In genomic region chr3:51408561-51409183, GRCm38 (mm10) we compare ENCODE assay signal across 8 mouse cellular contexts. TPM values are rescaled to one million over a fixed set of nuclear protein-coding genes. Genes with fewer than 3 reads are reported as not detected.
DNase-seq lines count a peak whose midpoint lies in the region; ATAC-seq lines count a peak whose summit lies in the region.

Gene Ndufc1 (minus strand): TSS chr3:51408988.

- peak within 1 kb of the TSS; percentile 82 for H3K4me3 ChIP-seq in brown adipose tissue, adult 24 weeks (ENCODE audit: insufficient read depth, low read depth, low read length)
- peak within 1 kb of the TSS; percentile 62 to 72 for H3K4me3 ChIP-seq in heart, embryonic 14.5 days (ENCODE audit: control insufficient read depth in 1 of 2, insufficient read depth in 1 of 2, low read depth in 1 of 2, low read length in 2 of 2)
- H3K4me3 ChIP-seq in liver, embryonic 13.5 days (replicated peaks) = peak within 1 kb of the TSS; percentile 93
- H3K4me3 ChIP-seq in stomach, embryonic 16.5 days (replicated peaks; ENCODE audit: low read length) = peak within 1 kb of the TSS; percentile 94

- H3K9me3 ChIP-seq in heart, embryonic 14.5 days (ENCODE audit: control insufficient read depth, low read length) = no peaks in the 10 kb centered on the region
- no peaks in the 10 kb centered on the region for H3K9me3 ChIP-seq in liver, embryonic 13.5 days (replicated peaks)
- H3K9me3 ChIP-seq in stomach, embryonic 16.5 days (replicated peaks; ENCODE audit: control insufficient read depth, low read length) = no peaks in the 10 kb centered on the region

- peak within 1 kb of the TSS; percentile 88 for H3K9ac ChIP-seq in heart, embryonic 14.5 days (ENCODE audit: low read length)
- peak within 1 kb of the TSS; percentile 96 for H3K9ac ChIP-seq in liver, embryonic 13.5 days
- peak within 1 kb of the TSS; percentile 95 for H3K9ac ChIP-seq in stomach, embryonic 16.5 days (ENCODE audit: low read length)

- H3K27me3 ChIP-seq in heart, embryonic 14.5 days (ENCODE audit: control insufficient read depth, insufficient read depth, low read length) = no peaks in the 10 kb centered on the region
- no peaks in the 10 kb centered on the region for H3K27me3 ChIP-seq in liver, embryonic 13.5 days
- no peaks in the 10 kb centered on the region for H3K27me3 ChIP-seq in stomach, embryonic 16.5 days (ENCODE audit: control insufficient read depth, insufficient read depth, low read length)

- H3K27ac ChIP-seq in brown adipose tissue, adult 24 weeks (replicated peaks; ENCODE audit: low read depth, low read length) = peak within 1 kb of the TSS; percentile 95
- peak within 1 kb of the TSS; percentile 95 to 97 for H3K27ac ChIP-seq in heart, embryonic 14.5 days (replicated peaks in 1 of 2; ENCODE audit: control insufficient read depth in 1 of 2, insufficient read depth in 1 of 2, low read depth in 2 of 2, low read length in 2 of 2)
- peak within 1 kb of the TSS; percentile 87 for H3K27ac ChIP-seq in liver, embryonic 13.5 days
- H3K27ac ChIP-seq in stomach, embryonic 16.5 days (ENCODE audit: low read length) = peak within 1 kb of the TSS; percentile 96

- H3K4me2 ChIP-seq in heart, embryonic 14.5 days (ENCODE audit: low read length) = peak within 1 kb of the TSS; percentile 74
- H3K4me2 ChIP-seq in liver, embryonic 13.5 days = peak within 1 kb of the TSS; percentile 82
- peak within 1 kb of the TSS; percentile 59 for H3K4me2 ChIP-seq in stomach, embryonic 16.5 days (ENCODE audit: low read depth, low read length)

- peaks cover 34% of the 10 kb centered on the region for H3K36me3 ChIP-seq in heart, embryonic 14.5 days (ENCODE audit: control insufficient read depth, insufficient read depth, low read length)
- H3K36me3 ChIP-seq in liver, embryonic 13.5 days = peaks cover 27% of the 10 kb centered on the region
- peaks cover 3% of the 10 kb centered on the region; the same call in 1 of the 2 replicates for H3K36me3 ChIP-seq in stomach, embryonic 16.5 days (ENCODE audit: control insufficient read depth, insufficient read depth, low read length)

- ATAC-seq in heart, embryonic 14.5 days (ENCODE audit: insufficient number of reproducible peaks, insufficient read depth, low FRiP score, low read depth) = peak; percentile 87
- peak; percentile 84 for ATAC-seq in liver, embryonic 13.5 days (ENCODE audit: low read depth)
- ATAC-seq in stomach, embryonic 16.5 days (ENCODE audit: insufficient read depth, low FRiP score) = peak; percentile 92

- peaks cover 3% of the 10 kb centered on the region; the same call in 1 of the 2 replicates for H3K4me1 ChIP-seq in brown adipose tissue, adult 24 weeks (ENCODE audit: control insufficient read depth, insufficient read depth, insufficient read length, low read length)
- H3K4me1 ChIP-seq in heart, embryonic 14.5 days (ENCODE audit: control insufficient read depth in 2 of 2, insufficient read depth in 2 of 2, low read length in 2 of 2) = peaks cover 2 to 14% of the 10 kb centered on the region in 2 experiments; a peak in 3 of 4 replicates
- peaks cover 44% of the 10 kb centered on the region for H3K4me1 ChIP-seq in liver, embryonic 13.5 days (replicated peaks)
- H3K4me1 ChIP-seq in stomach, embryonic 16.5 days (ENCODE audit: control insufficient read depth, insufficient read depth, low read length) = peaks cover 6% of the 10 kb centered on the region

- WGBS in heart, embryonic 14.5 days = 2% methylated on average over 40 of the region's 40 CpGs
- WGBS in liver, embryonic 13.5 days (ENCODE audit: insufficient replicate concordance) = under 1% methylated on average over 39 of the region's 40 CpGs
- under 1% methylated on average over 40 of the region's 40 CpGs for WGBS in stomach, embryonic 16.5 days

- DNase-seq in CD4-positive, CD25-positive, alpha-beta regulatory T cell, adult 2 months (ENCODE audit: low read depth, low spot score) = peak; percentile 99
- DNase-seq in fibroblast of lung, adult 2 months (ENCODE audit: low read depth) = peak; percentile 68
- DNase-seq in kidney, postnatal 14 days = peak; percentile 98
- DNase-seq in liver, embryonic 13.5 days = peak; percentile 94
- DNase-seq in neural tube, embryonic 10.5 days (ENCODE audit: extremely low spot score, low spot score) = peak; percentile 100

RNA-seq across cellular contexts. Expression of gene Ndufc1, which starts in this region (rescaled TPM):
- polyA plus RNA-seq in brown adipose tissue, adult 24 weeks (2012; ENCODE audit: insufficient read depth, insufficient read length, missing spikeins) = 1,941 and 2,055 TPM in 2 replicates
- 1,752 and 1,832 TPM in 2 replicates for polyA plus RNA-seq in heart, embryonic 14.5 days (2014; fragmentation: Nextera tagmentation; extraction: Ambion mirVana)
- 563 and 588 TPM in 2 replicates for polyA plus RNA-seq in liver, embryonic 13.5 days (2015; fragmentation: Nextera tagmentation; extraction: Ambion mirVana)
- polyA plus RNA-seq in stomach, embryonic 16.5 days (2015; fragmentation: Nextera tagmentation; extraction: Ambion mirVana) = 640 and 740 TPM in 2 replicates

Comparison
In these comparisons a context has a peak if more than half of its experiments do, and no peak if none do; other contexts are left out.
1. Peak in every context shown above with its lines: DNase-seq, ATAC-seq, H3K4me3 ChIP-seq and H3K27ac ChIP-seq.